Mouse (Mus musculus): ENCODE data around the gene Maco1. TPM values are rescaled to one million over a fixed set of nuclear protein-coding genes. Genes with fewer than 3 reads are reported as not detected.
"Not testable (repeated sequence)": the region's sequence is repeated elsewhere in the genome, so short reads cannot be mapped to it uniquely, and the experiment has no call there.

Maco1 gene
- polyA plus RNA-seq, 1 experiment from 2014 or later, result 45.6 TPM

DNA sequence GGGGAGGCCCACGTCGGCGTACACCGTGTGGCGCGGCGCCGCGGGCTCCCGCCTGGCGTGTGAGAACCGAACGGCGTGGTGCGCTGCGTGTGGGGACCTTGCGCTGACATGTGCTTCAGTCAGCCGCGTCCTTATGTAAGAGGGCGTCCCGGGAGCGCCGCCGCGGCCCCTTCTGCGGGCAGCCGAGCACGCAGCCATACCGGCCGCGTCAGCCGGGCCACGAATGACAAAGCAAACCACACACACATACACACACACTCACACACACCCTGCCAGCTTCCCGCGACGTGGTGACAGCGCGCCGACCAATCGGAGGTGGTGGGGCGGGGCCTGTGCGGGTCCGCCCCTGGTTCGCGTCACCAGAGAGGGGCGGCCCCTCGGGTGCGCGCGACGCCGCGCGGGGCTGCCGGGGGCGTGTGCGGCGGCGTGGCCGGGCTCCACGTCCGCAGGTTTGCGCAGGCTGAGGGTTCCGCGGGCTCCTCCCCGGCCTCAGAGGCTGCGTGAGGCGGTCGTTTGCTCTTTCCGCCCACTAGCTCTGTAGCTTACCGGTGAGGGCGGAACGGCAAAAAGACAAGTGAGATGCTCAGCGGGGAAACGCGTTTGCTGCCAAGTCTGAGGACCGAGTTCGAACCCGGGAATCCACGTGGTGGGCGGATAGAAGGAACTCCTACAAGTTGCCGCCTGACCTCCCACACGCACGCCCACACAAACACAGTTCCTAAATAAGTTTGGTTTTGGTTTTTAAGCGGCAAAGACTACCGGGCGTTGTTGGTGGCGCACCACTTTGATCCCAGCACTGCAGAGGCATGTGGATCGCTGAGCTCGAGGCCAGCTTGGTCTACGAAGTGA is 716 bp upstream of the Maco1 start:
- Histone ChIP-seq H3K27me3 (ENCODE audit: control insufficient read depth, insufficient read depth, low read length) (peaks cover 5% of the 10 kb centered on the region; the same call in 1 of the 2 replicates), H3K36me3 (ENCODE audit: control insufficient read depth, insufficient read depth, low read length) (no peaks in the 10 kb centered on the region), H3K27ac (ENCODE audit: low read depth, low read length) (peak overlapping the region; percentile 86), H3K9me3 (ENCODE audit: control insufficient read depth, low read length) (no peaks in the 10 kb centered on the region), H3K4me1 (ENCODE audit: control insufficient read depth, insufficient read depth, low read length) (peaks cover 12% of the 10 kb centered on the region), H3K4me2 (peak overlapping the region; percentile 70), H3K9ac (ENCODE audit: low read length) (peak overlapping the region; percentile 64), H3K4me3 (ENCODE audit: low read depth, low read length) (peak overlapping the region; percentile 84)
- ATAC-seq (ENCODE audit: low FRiP score), result peak; percentile 94
- DNase-seq (ENCODE audit: low spot score, missing footprints), result peak; percentile 99
- 2% methylated on average over 90 of the region's 91 CpGs for WGBS

DNA sequence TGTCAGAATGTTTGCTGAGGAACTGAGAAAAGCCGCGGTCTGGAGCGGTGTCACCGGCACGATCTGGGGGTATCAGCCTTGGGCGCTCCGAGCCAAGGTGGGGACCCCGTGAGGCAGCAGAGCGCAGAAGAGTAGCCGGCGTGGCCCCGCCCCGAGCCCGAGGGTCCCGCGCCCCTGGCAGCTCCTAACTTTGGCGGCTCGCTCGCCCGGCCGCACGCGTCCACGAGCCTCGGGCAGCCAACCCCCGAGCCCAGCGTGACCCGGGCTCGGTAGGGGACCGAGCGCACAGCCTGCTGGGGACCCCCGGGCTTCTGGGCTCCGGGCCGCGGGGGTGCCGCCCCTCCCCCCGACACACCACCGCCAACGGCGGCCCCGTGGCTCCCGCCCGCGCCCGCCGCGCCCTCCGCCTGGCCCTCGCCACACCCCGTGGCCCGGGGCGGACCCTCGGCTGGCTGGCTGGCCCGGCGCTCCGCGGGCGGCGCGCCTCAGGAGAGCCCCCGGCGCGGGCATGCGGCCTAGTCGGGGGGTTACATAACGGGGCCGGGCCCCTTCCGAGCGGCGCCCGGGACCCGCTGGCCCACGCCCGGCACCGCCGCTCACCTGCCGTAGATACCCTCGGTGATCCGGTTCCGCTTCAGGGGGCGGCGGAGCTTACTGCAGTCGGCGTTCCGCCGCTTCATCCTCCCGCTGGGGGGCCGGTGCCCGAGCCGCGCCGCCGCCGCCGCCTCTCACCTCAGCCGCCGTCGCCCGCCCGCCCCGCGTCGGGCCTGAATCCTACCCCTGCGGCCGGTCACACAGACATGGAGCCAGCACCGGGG is 498 bp downstream of the Maco1 start:
- Histone ChIP-seq H3K9me3 (ENCODE audit: control insufficient read depth, low read length) (no peaks in the 10 kb centered on the region), H3K9ac (ENCODE audit: low read length) (peak overlapping the region; percentile 96), H3K27me3 (ENCODE audit: control insufficient read depth, insufficient read depth, low read length) (peaks cover 5% of the 10 kb centered on the region; the same call in 1 of the 2 replicates), H3K27ac (ENCODE audit: low read depth, low read length) (peak overlapping the region; percentile 82), H3K4me1 (ENCODE audit: control insufficient read depth, insufficient read depth, low read length) (peaks cover 12% of the 10 kb centered on the region), H3K4me2 (peak overlapping the region; percentile 80), H3K36me3 (ENCODE audit: control insufficient read depth, insufficient read depth, low read length) (no peaks in the 10 kb centered on the region), H3K4me3 (ENCODE audit: low read depth, low read length) (peak overlapping the region; percentile 84)
- ATAC-seq (ENCODE audit: low FRiP score), result peak; percentile 34
- DNase-seq (ENCODE audit: low spot score, missing footprints), result peak; percentile 94
- under 1% methylated on average over 92 of the region's 106 CpGs for WGBS

DNA sequence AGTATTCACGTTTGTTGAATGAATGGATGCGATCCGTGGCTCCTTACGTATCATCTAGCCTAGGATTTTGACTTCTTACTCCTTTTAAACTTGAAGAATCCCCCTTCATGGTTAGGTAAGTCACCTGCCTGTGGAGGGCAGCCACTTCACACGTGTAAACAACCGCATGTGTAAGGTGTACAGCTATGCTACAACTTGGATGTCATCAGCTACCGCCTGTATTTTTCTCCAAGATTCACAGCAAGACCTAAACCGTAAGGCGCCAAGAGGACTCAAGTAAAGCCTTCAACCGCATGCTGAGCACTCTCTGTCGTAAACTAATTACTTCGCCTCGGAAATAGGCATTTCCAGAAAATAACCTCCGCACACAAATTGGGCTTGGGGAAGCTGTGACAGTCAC is 1.3 kb downstream of the Maco1 start:
- H3K4me3 ChIP-seq (ENCODE audit: low read depth, low read length), result peak overlapping the region; percentile 84
- ATAC-seq (ENCODE audit: low FRiP score) (no peak), DNase-seq (ENCODE audit: low spot score, missing footprints) (peak; percentile 89)
- peaks cover 12% of the 10 kb centered on the region for H3K4me1 ChIP-seq (ENCODE audit: control insufficient read depth, insufficient read depth, low read length)
- no peaks in the 10 kb centered on the region for H3K36me3 ChIP-seq (ENCODE audit: control insufficient read depth, insufficient read depth, low read length)
- H3K27me3 ChIP-seq (ENCODE audit: control insufficient read depth, insufficient read depth, low read length), result peaks cover 5% of the 10 kb centered on the region; the same call in 1 of the 2 replicates
- H3K4me2 ChIP-seq, result peak overlapping the region; percentile 80
- 15% methylated on average over 14 of the region's 14 CpGs for WGBS
- peak overlapping the region; percentile 96 for H3K9ac ChIP-seq (ENCODE audit: low read length)
- no peaks in the 10 kb centered on the region for H3K9me3 ChIP-seq (ENCODE audit: control insufficient read depth, low read length)
- no peak overlapping the region for H3K27ac ChIP-seq (ENCODE audit: low read depth, low read length)

DNA sequence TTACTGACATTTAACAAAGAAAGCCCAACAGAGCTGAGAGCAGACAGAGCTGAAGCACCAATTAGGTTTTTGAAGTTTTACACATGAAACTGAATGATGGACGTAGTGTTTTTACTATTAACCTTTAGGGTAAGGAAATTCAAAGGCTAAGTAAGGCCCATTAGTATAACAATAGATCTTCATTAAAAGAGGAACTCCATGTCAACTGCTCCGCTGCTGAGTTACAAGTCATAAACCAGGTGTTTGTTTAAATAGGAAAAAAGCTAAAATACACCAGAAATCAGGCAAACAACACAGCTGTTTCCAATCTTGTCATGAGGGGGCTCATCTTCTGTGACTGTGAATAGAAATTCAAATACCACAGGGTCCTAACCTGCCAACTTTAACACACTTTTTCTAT is 1.9 kb downstream of the Maco1 start:
- 66% methylated on average over 2 of the region's 2 CpGs for WGBS
- ATAC-seq (ENCODE audit: low FRiP score), result no peak
- no peaks in the 10 kb centered on the region for H3K36me3 ChIP-seq (ENCODE audit: control insufficient read depth, insufficient read depth, low read length)
- no peak overlapping the region for H3K27ac ChIP-seq (ENCODE audit: low read depth, low read length)
- H3K27me3 ChIP-seq (ENCODE audit: control insufficient read depth, insufficient read depth, low read length), result peaks cover 3% of the 10 kb centered on the region; the same call in 1 of the 2 replicates
- H3K4me1 ChIP-seq (ENCODE audit: control insufficient read depth, insufficient read depth, low read length), result peaks cover 12% of the 10 kb centered on the region
- H3K4me3 ChIP-seq (ENCODE audit: low read depth, low read length), result peak overlapping the region; percentile 84; the same call in 1 of the 2 replicates
- DNase-seq (ENCODE audit: low spot score, missing footprints), result peak; percentile 57
- peak overlapping the region; percentile 80 for H3K4me2 ChIP-seq
- H3K9ac ChIP-seq (ENCODE audit: low read length), result no peak overlapping the region
- H3K9me3 ChIP-seq (ENCODE audit: control insufficient read depth, low read length), result no peaks in the 10 kb centered on the region

DNA sequence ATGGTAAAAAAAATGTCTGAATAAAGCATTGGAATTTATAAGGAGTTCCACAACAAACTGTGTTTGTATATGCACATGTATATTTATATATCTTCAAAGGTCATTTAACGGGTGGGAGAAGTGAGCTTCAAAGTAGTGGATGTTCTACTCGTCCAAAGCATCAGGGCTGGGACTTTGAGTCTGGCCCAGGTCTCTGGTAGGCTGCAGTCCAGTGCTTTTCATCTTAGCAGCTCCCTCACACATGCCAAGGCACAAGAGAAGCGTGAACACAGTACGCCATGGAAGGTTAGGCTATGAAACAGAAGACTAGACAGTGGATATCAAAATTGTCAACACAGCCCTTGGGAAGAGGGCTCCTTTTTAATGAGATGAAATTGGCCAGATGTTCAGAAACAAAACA is 2.6 kb downstream of the Maco1 start:
- WGBS, result 77% methylated on average over 4 of the region's 4 CpGs
- peak; percentile 72 for DNase-seq (ENCODE audit: low spot score, missing footprints)
- no peaks in the 10 kb centered on the region for H3K9me3 ChIP-seq (ENCODE audit: control insufficient read depth, low read length)

DNA sequence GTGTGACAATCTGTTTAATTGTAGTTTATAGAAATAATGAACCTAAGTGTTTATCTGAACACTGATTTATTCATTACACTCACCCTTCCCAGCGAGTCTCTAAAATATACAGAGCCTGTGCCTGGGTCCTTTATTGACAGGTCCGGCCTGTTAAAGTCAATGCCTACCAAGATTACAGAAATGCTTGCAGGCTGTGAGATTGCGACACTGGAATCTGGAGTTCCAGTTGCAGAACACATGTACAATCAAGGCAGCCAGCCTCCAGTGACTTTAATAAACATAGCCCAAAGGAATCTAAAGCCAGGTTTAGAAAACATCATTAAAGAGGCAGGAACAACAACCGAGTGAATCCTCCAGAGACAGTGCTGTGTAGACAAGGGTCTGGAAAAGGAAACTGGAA is 5.6 kb downstream of the Maco1 start:
- Histone ChIP-seq H3K9ac (ENCODE audit: low read length) (no peak overlapping the region), H3K4me3 (ENCODE audit: low read depth, low read length) (no peak overlapping the region), H3K27ac (ENCODE audit: low read depth, low read length) (no peak overlapping the region), H3K36me3 (ENCODE audit: control insufficient read depth, insufficient read depth, low read length) (no peaks in the 10 kb centered on the region), H3K4me1 (ENCODE audit: control insufficient read depth, insufficient read depth, low read length) (peaks cover 12% of the 10 kb centered on the region), H3K9me3 (ENCODE audit: control insufficient read depth, low read length) (no peaks in the 10 kb centered on the region), H3K4me2 (no peak overlapping the region), H3K27me3 (ENCODE audit: control insufficient read depth, insufficient read depth, low read length) (no peaks in the 10 kb centered on the region)
- peak; percentile 47 for DNase-seq (ENCODE audit: low spot score, missing footprints)
- 82% methylated on average over 4 of the region's 4 CpGs for WGBS
- ATAC-seq (ENCODE audit: low FRiP score), result no peak

More for the DNA sequence above, 2.6 kb downstream of the Maco1 start:
- no peak overlapping the region for H3K4me3 ChIP-seq (ENCODE audit: low read depth, low read length)
- H3K27me3 ChIP-seq (ENCODE audit: control insufficient read depth, insufficient read depth, low read length), result peaks cover 3% of the 10 kb centered on the region; the same call in 1 of the 2 replicates
- H3K4me1 ChIP-seq (ENCODE audit: control insufficient read depth, insufficient read depth, low read length), result peaks cover 12% of the 10 kb centered on the region
- no peak overlapping the region; the same call in 1 of the 2 replicates for H3K4me2 ChIP-seq
- no peak overlapping the region for H3K27ac ChIP-seq (ENCODE audit: low read depth, low read length)
- no peak for ATAC-seq (ENCODE audit: low FRiP score)
- H3K9ac ChIP-seq (ENCODE audit: low read length), result no peak overlapping the region
- no peaks in the 10 kb centered on the region for H3K36me3 ChIP-seq (ENCODE audit: control insufficient read depth, insufficient read depth, low read length)

DNA sequence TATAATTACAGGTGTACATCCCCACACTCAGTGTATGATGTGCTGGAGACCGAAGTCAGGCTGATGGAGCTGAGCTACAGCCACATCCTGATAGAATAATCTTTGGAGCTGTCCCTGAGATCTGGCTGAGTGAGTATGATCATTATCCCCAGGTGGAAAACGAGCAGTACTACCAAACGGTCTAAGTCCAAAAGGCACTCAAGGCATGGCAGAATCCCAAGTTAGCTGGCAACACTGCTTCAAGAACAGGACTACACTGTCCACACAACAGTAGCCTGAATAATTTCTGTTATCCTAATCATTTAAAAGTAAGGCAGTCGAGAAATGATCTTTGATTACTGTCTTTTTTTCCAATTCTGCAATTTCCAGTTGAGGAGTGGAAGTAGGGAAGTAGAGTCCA is 9.6 kb downstream of the Maco1 start:
- H3K9ac ChIP-seq (ENCODE audit: low read length), result no peak overlapping the region
- H3K27ac ChIP-seq (ENCODE audit: low read depth, low read length), result no peak overlapping the region
- no peaks in the 10 kb centered on the region for H3K4me1 ChIP-seq (ENCODE audit: control insufficient read depth, insufficient read depth, low read length)
- H3K4me3 ChIP-seq (ENCODE audit: low read depth, low read length), result no peak overlapping the region
- DNase-seq (ENCODE audit: low spot score, missing footprints), result peak; percentile 28
- 92% methylated on average over 4 of the region's 4 CpGs for WGBS
- H3K27me3 ChIP-seq (ENCODE audit: control insufficient read depth, insufficient read depth, low read length), result no peaks in the 10 kb centered on the region
- no peak for ATAC-seq (ENCODE audit: low FRiP score)
- no peaks in the 10 kb centered on the region for H3K36me3 ChIP-seq (ENCODE audit: control insufficient read depth, insufficient read depth, low read length)
- H3K4me2 ChIP-seq, result no peak overlapping the region
- no peaks in the 10 kb centered on the region for H3K9me3 ChIP-seq (ENCODE audit: control insufficient read depth, low read length)

DNA sequence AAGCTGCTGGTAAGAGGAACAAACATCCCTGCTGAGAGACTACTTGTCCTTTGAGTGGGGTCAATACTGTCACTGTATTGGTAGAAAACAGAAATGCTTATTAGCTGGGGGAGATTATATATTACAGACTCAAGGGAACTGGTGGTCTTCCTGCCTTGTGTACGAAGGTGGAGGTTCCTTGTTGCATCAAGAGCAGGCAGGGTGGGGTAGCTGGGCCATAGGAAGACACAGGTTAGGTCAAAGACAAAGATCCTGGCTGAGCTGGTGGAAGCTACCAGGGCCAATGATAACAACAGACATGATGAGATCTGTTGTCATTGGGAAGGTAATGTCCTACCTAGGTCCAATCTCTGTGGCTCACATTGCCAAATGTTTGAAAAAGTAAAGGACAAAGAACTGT is 12.9 kb downstream of the Maco1 start:
- H3K4me3 ChIP-seq (ENCODE audit: low read depth, low read length), result no peak overlapping the region
- H3K9me3 ChIP-seq (ENCODE audit: control insufficient read depth, low read length), result no peaks in the 10 kb centered on the region
- H3K4me2 ChIP-seq, result no peak overlapping the region
- ATAC-seq (ENCODE audit: low FRiP score), result no peak
- H3K4me1 ChIP-seq (ENCODE audit: control insufficient read depth, insufficient read depth, low read length), result no peaks in the 10 kb centered on the region
- no peaks in the 10 kb centered on the region for H3K27me3 ChIP-seq (ENCODE audit: control insufficient read depth, insufficient read depth, low read length)
- H3K9ac ChIP-seq (ENCODE audit: low read length), result no peak overlapping the region
- 84% methylated on average over 1 of the region's 1 CpGs for WGBS
- no peaks in the 10 kb centered on the region for H3K36me3 ChIP-seq (ENCODE audit: control insufficient read depth, insufficient read depth, low read length)
- DNase-seq (ENCODE audit: low spot score, missing footprints), result peak; percentile 75
- H3K27ac ChIP-seq (ENCODE audit: low read depth, low read length), result no peak overlapping the region

DNA sequence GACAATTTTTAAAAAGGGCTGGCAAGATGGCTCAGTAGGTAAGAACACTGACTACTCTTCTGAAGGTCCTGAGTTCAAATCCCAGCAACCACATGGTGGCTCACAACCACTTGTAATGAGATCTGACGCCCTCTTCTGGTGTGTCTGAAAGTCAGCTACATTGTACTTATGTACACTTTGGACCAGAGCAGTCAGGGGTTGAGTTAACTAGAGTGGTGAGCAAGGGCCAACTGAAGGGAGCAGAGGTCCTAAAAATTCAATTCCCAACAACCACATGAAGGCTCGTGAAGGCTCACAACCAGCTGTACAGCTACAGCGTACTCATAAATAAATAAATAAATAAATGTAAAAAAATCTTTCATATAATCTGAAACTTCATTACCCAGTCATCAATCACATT is 14.4 kb downstream of the Maco1 start:
- not testable (repeated sequence) for H3K4me1 ChIP-seq (ENCODE audit: control insufficient read depth, insufficient read depth, low read length); H3K4me3 ChIP-seq (ENCODE audit: low read depth, low read length); H3K9me3 ChIP-seq (ENCODE audit: control insufficient read depth, low read length); H3K4me2 ChIP-seq; H3K9ac ChIP-seq (ENCODE audit: low read length); H3K36me3 ChIP-seq (ENCODE audit: control insufficient read depth, insufficient read depth, low read length); H3K27me3 ChIP-seq (ENCODE audit: control insufficient read depth, insufficient read depth, low read length); ATAC-seq (ENCODE audit: low FRiP score); H3K27ac ChIP-seq (ENCODE audit: low read depth, low read length)
- WGBS, result 92% methylated on average over 3 of the region's 3 CpGs
- peak; percentile 57 for DNase-seq (ENCODE audit: low spot score, missing footprints)

Data from midbrain, embryonic 11.5 days (tissue).